Mouse (Mus musculus) stomach, adult 2 months (tissue): ENCODE data around the gene Sec22c. TPM values are rescaled to one million over a fixed set of nuclear protein-coding genes. Genes with fewer than 3 reads are reported as not detected.

ENCODE experiments used
- polyA plus RNA-seq: library from polyadenylated mRNA; depleted of rRNA; stranded (reverse); fragments of >200 nt; gene quantifications from 2 replicates; pipeline ENCODE4 v1.2.3, GENCODE M21; 2012; rRNA removed

Sec22c gene
- polyA plus RNA-seq, result 3.5 and 3.7 TPM in 2 replicates

GRCm38 (mm10) chr9:121704646-121705625 lies at the start of gene Sec22c:
Gene Sec22c (minus strand): TSS chr9:121705490.

DNA sequence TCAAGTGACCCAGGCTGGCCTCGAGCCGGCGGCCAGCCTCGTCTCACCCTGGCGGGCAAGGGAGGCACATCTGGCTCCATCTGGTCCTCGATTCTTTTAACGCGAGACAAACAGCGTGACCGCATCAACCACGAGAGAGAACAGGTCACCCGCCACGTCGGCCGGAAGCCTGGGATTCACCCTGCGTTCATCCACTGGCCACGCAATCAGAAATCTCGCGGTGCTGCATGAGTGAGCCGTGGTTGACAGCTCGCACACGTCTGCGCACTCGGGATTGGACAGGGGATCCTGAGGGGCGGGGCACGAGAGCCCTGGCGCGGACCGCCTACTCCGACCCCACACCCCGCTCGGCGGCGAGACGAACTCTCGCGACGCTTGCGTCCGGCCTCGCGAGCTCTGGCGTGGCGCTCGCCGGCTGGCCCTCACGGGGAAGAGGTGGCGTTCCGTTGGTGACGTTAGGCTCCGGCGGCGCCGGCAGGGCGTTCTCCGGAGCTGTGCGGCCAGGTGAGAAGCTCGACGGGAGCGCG lies 13.6 kb upstream of the Sec22c start, which contains the start of gene Nktr:
Gene Nktr, plus strand, starts transcription at position 378 of the 527 bp plus-strand sequence.

DNA sequence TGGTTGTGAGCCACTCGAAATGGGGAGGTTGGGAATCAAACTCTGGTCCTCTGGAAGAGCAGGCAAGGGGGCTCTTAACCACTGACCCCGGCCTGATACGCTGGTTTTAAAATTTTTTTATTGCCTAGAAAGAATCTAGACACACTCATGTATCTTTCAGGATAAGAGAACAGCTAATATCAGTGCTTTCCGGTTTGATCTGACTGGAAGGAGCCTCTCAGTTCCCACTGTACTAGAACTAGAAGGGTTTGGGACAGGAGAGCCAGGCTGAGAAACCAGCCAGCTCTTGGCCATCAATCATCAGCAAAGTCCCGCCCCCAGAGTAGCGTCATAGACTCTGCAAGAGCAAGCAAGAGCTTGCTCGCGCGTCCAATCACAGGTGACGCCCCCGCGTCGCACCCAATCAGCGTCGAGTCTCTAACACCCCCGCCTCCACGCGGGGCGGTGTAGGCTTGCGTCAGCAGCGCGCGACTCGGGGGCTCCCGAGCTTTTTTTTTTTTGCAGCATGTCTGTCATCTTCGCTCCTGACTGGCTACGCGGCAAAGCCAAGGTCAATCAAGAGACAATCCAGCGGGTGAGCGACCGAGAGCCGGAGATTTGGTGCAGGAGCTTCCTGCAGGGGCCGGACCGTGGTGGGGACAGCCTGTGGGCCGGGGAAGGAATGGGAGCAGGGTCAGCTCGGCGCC lies 4.8 kb upstream of the Sec22c start, which contains the start of gene Ss18l2:
Gene Ss18l2, plus strand, starts transcription at position 432 of the 686 bp plus-strand sequence.

GRCm38 (mm10) chr9:121642401-121643181 lies 62.7 kb downstream of the Sec22c start, which contains the start of gene Vipr1:
Gene Vipr1 (plus strand): TSS chr9:121642716.

DNA sequence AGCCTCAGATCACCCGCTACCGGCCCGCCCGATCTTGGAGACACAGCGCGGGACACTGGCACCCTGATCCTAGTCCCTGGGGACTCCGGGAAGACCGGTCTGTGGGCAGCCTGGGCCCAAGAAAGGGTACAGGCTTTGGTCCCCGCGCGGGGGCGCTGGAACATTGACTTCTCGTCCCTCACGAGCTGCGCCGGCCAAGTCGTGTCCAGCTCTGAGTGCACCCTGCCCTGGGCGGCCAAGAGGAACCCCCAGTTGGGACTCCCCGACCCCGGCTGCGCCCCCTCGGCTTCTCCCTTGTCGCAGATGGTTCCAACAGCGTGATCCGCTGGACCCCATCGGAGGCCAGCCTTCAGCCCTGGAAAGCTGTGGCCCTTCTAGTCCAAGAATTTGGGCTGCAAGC lies 63.3 kb downstream of the Sec22c start, which contains the start of gene Lyzl4:
Gene Lyzl4, minus strand, starts transcription at position 96 of the 400 bp plus-strand sequence.

Other genes with a start within 250 kb of the Sec22c start
- gene Cck, start 209.8 kb downstream of the Sec22c start, polyA plus RNA-seq, result 2.2 and 8.4 TPM in 2 replicates
- gene Lyzl4, start 63.4 kb downstream of the Sec22c start, polyA plus RNA-seq, result 0.06 TPM in 1 of 2 replicates, not detected in the other
- 0.67 and 1.1 TPM in 2 replicates for gene Vipr1, start 62.8 kb downstream of the Sec22c start, polyA plus RNA-seq
- 6.1 and 7.1 TPM in 2 replicates for gene Ss18l2, start 4.8 kb upstream of the Sec22c start, polyA plus RNA-seq
- 10.8 and 14.6 TPM in 2 replicates for gene Nktr, start 13.7 kb upstream of the Sec22c start, polyA plus RNA-seq
- 23.5 and 24.2 TPM in 2 replicates for gene Zfp651, start 53.8 kb upstream of the Sec22c start, polyA plus RNA-seq
- gene Klhl40, start 72.1 kb upstream of the Sec22c start, polyA plus RNA-seq, result 1.4 and 2.0 TPM in 2 replicates
- gene Hhatl, start 87.0 kb upstream of the Sec22c start, polyA plus RNA-seq, result 2.0 and 6.0 TPM in 2 replicates
- gene Ccdc13, start 134.0 kb upstream of the Sec22c start, polyA plus RNA-seq, result 0.49 TPM in 1 of 2 replicates, not detected in the other
- 8.6 and 12.6 TPM in 2 replicates for gene Higd1a, start 152.9 kb upstream of the Sec22c start, polyA plus RNA-seq
- 0.63 and 1.2 TPM in 2 replicates for gene Ackr2, start 192.9 kb upstream of the Sec22c start, polyA plus RNA-seq
- gene Cyp8b1, start 210.8 kb upstream of the Sec22c start, polyA plus RNA-seq, result 0.51 and 0.56 TPM in 2 replicates
- 0.76 and 1.1 TPM in 2 replicates for gene Fam198a, start 245.5 kb upstream of the Sec22c start, polyA plus RNA-seq